In genomic region chr3:31291673-31292602, GRCm38 (mm10) we compare ENCODE assay signal across 16 mouse cellular contexts. TPM values are rescaled to one million over a fixed set of nuclear protein-coding genes. Genes with fewer than 3 reads are reported as not detected.
DNase-seq lines count a peak whose midpoint lies in the region; ATAC-seq lines count a peak whose summit lies in the region.
"Had no signal": no experiment of that assay in that cellular context is flagged by ENCODE, and none has a peak within 500 bp of the region (broad histone marks: within the 10 kb centered on the region; RNA-seq: fewer than 3 reads in every experiment).

No protein-coding gene starts in this region.

- WGBS in forebrain, embryonic 13.5 days = 64% methylated on average over 11 of the region's 11 CpGs
- WGBS in forebrain, embryonic 10.5 days = 79% methylated on average over 11 of the region's 11 CpGs
- WGBS in hindbrain, embryonic 13.5 days = 64% methylated on average over 11 of the region's 11 CpGs
- WGBS in neural tube, embryonic 13.5 days = 69% methylated on average over 11 of the region's 11 CpGs

- H3K9ac ChIP-seq in forebrain, embryonic 13.5 days = no peak overlapping the region
- no peak overlapping the region for H3K9ac ChIP-seq in hindbrain, embryonic 13.5 days
- H3K9ac ChIP-seq in neural tube, embryonic 13.5 days = no peak overlapping the region
- H3K9ac ChIP-seq: liver, embryonic 12.5 days had no signal

- H3K4me3 ChIP-seq in forebrain, embryonic 13.5 days = no peak overlapping the region
- no peak overlapping the region for H3K4me3 ChIP-seq in forebrain, embryonic 10.5 days
- H3K4me3 ChIP-seq in hindbrain, embryonic 13.5 days = no peak overlapping the region
- no peak overlapping the region for H3K4me3 ChIP-seq in neural tube, embryonic 13.5 days
- H3K4me3 ChIP-seq: limb, embryonic 10.5 days; liver, embryonic 12.5 days; megakaryocyte, embryonic 14.5 days had no signal

- no peak for DNase-seq in forebrain, embryonic 10.5 days (ENCODE audit: extremely low spot score, low spot score)
- peak; percentile 54 for DNase-seq in brain, adult 2 months (ENCODE audit: low read depth, low spot score)
- DNase-seq: cerebellum, adult 9-11 months; thymus, postnatal 14 days had no signal

- H3K4me2 ChIP-seq in forebrain, embryonic 13.5 days = no peak overlapping the region
- no peak overlapping the region for H3K4me2 ChIP-seq in hindbrain, embryonic 13.5 days
- H3K4me2 ChIP-seq in neural tube, embryonic 13.5 days = no peak overlapping the region
- H3K4me2 ChIP-seq: liver, embryonic 12.5 days had no signal

- H3K9me3 ChIP-seq in forebrain, embryonic 13.5 days (replicated peaks) = no peaks in the 10 kb centered on the region
- no peaks in the 10 kb centered on the region for H3K9me3 ChIP-seq in forebrain, embryonic 10.5 days
- no peaks in the 10 kb centered on the region for H3K9me3 ChIP-seq in hindbrain, embryonic 13.5 days
- H3K9me3 ChIP-seq in neural tube, embryonic 13.5 days = no peaks in the 10 kb centered on the region
- H3K9me3 ChIP-seq: limb, embryonic 10.5 days; liver, embryonic 12.5 days; megakaryocyte, embryonic 14.5 days had no signal

- peaks cover 13% of the 10 kb centered on the region; the same call in 1 of the 2 replicates for H3K4me1 ChIP-seq in forebrain, embryonic 13.5 days
- H3K4me1 ChIP-seq in forebrain, embryonic 10.5 days = no peaks in the 10 kb centered on the region
- H3K4me1 ChIP-seq in hindbrain, embryonic 13.5 days (replicated peaks) = peaks cover 5% of the 10 kb centered on the region; the same call in 1 of the 2 replicates
- peaks cover 7% of the 10 kb centered on the region; the same call in 1 of the 2 replicates for H3K4me1 ChIP-seq in neural tube, embryonic 13.5 days (replicated peaks)
- H3K4me1 ChIP-seq: limb, embryonic 10.5 days; liver, embryonic 12.5 days; megakaryocyte, embryonic 14.5 days had no signal

- H3K27ac ChIP-seq in forebrain, embryonic 13.5 days = no peak overlapping the region
- H3K27ac ChIP-seq in forebrain, embryonic 10.5 days = no peak overlapping the region
- peak overlapping the region; percentile 18; the same call in 1 of the 2 replicates for H3K27ac ChIP-seq in hindbrain, embryonic 13.5 days
- H3K27ac ChIP-seq in neural tube, embryonic 13.5 days (replicated peaks) = no peak overlapping the region
- H3K27ac ChIP-seq: limb, embryonic 10.5 days; liver, embryonic 12.5 days had no signal

- no peaks in the 10 kb centered on the region for H3K27me3 ChIP-seq in forebrain, embryonic 13.5 days
- H3K27me3 ChIP-seq in forebrain, embryonic 10.5 days (ENCODE audit: poor library complexity, severe bottlenecking) = no peaks in the 10 kb centered on the region
- H3K27me3 ChIP-seq in hindbrain, embryonic 13.5 days = no peaks in the 10 kb centered on the region
- H3K27me3 ChIP-seq in neural tube, embryonic 13.5 days = no peaks in the 10 kb centered on the region
- H3K27me3 ChIP-seq: liver, embryonic 12.5 days; megakaryocyte, embryonic 14.5 days; Patski had no signal

- no peaks in the 10 kb centered on the region for H3K36me3 ChIP-seq in forebrain, embryonic 13.5 days (ENCODE audit: poor library complexity, severe bottlenecking)
- no peaks in the 10 kb centered on the region for H3K36me3 ChIP-seq in forebrain, embryonic 10.5 days (replicated peaks)
- no peaks in the 10 kb centered on the region for H3K36me3 ChIP-seq in hindbrain, embryonic 13.5 days
- no peaks in the 10 kb centered on the region for H3K36me3 ChIP-seq in neural tube, embryonic 13.5 days
- H3K36me3 ChIP-seq: limb, embryonic 10.5 days; liver, embryonic 12.5 days had no signal

- ATAC-seq in forebrain, embryonic 13.5 days = peak; percentile 67; the same call in 1 of the 2 replicates
- ATAC-seq in hindbrain, embryonic 13.5 days (ENCODE audit: low FRiP score) = peak; percentile 57; the same call in 1 of the 2 replicates
- peak; percentile 76; the same call in 1 of the 2 replicates for ATAC-seq in neural tube, embryonic 13.5 days (ENCODE audit: low read depth)
- no peak for ATAC-seq in activated CD4-positive, CD25-positive, alpha-beta regulatory T cell, adult 4 months
- ATAC-seq in monocyte, adult 5-6 weeks (replicated peaks; ENCODE audit: insufficient number of reproducible peaks, low FRiP score, low TSS enrichment, poor library complexity, severe bottlenecking) = no peak
- ATAC-seq: inflammation-experienced regulatory T-cells, adult 6 months; liver, embryonic 12.5 days; Patski had no signal

RNA-seq across cellular contexts. Expression of gene Slc7a14, which starts 18.2 kb away (rescaled TPM):
- polyA plus RNA-seq in forebrain, embryonic 13.5 days (2015; fragmentation: Nextera tagmentation; extraction: Ambion mirVana) = 1.5 and 1.7 TPM in 2 replicates
- 0.19 and 0.23 TPM in 2 replicates for polyA plus RNA-seq in forebrain, embryonic 10.5 days (2016; fragmentation: Nextera tagmentation; extraction: Ambion mirVana)
- polyA plus RNA-seq in hindbrain, embryonic 13.5 days (2015; fragmentation: Nextera tagmentation; extraction: Ambion mirVana) = 3.8 and 4.8 TPM in 2 replicates
- 4.1 and 4.3 TPM in 2 replicates for polyA plus RNA-seq in neural tube, embryonic 13.5 days (2015; fragmentation: Nextera tagmentation; extraction: Ambion mirVana)
- under 1 TPM in 1 of 2 experiments, not detected in 1; 0.34 TPM for polyA plus RNA-seq in activated CD4-positive, CD25-positive, alpha-beta regulatory T cell, adult 4 months (2017; shearing (Covaris generic))
- total RNA-seq in monocyte, adult 5-6 weeks (2017) = 0.10 to 0.11 TPM in 2 of 3 replicates, not detected in the other
- total RNA-seq: neutrophil, adult 5-6 weeks had no signal
- polyA plus RNA-seq: spleen, adult 2 months had no signal

Comparison
In these comparisons a context has a peak if more than half of its experiments do, and no peak if none do; other contexts are left out.
1. ATAC-seq: peak in forebrain, embryonic 13.5 days (single experiment), hindbrain, embryonic 13.5 days (single experiment) and neural tube, embryonic 13.5 days (single experiment); none in activated CD4-positive, CD25-positive, alpha-beta regulatory T cell, adult 4 months (single experiment) and monocyte, adult 5-6 weeks (single experiment).